Mouse (Mus musculus) cortical plate, adult 2 months (tissue): ENCODE measurements around the gene Bin2.

Experiments used
- CTCF ChIP-seq: fragments of 200-500 bp; IDR thresholded peaks from 2 replicates; pipeline ENCODE4 v1.5.1; 2011; ENCODE audit warnings: mild to moderate bottlenecking, control low read depth, low read length; ENCODE audit not compliant: insufficient read depth; ENCODE audit errors: extremely low read depth
- POLR2A ChIP-seq: fragments of 200-500 bp; IDR thresholded peaks from 2 replicates; pipeline ENCODE4 v1.6.1; 2011; ENCODE audit warnings: mild to moderate bottlenecking, low read length, control low read depth; ENCODE audit not compliant: insufficient read depth; ENCODE audit errors: extremely low read depth

DNA sequence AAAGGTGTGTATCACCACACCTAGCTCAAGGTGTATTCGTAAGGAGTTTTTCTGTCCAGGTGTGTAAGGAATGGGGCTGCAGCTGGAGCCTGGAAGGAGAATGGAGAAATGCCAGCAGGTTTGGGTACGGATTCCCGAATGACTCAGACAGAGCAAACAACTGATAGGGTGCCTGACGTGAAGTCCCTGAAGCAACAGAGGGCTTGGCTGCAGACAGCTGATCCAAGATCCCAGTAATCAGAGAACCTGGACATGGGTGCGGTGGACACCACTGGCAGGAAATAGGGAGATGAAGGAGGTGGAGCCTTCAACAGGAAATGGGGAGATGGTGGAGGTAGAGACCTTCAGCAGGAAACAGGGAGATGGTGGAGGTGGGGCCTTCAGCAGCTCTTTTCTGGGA lies 37.0 kb downstream of the Bin2 start:
- TF ChIP-seq POLR2A, result no peak
- TF ChIP-seq CTCF, result no peak
